Mouse (Mus musculus): ENCODE results near the gene Csf2ra.

DNA sequence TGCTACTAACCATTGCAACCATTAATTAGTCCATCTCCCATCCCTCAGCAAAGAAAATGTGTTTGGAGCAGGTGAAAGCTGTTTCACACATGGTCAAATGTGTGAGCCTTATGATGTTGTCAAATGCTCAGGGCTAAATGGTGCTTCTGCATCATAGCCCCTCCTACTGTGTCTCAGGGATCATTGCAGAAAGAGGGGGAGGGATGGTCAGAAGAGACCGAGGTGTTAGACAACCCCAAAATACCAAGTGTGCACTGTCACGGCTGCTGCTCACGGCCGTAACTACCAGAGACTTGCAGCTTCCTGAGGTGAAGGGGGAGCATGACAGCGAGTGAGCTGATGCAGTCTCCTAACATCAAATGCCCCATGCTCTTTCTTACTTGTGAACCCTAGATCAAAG lies 6.3 kb upstream of the Csf2ra start:
- TF ChIP-seq POLR2A (IDR thresholded peaks at IDR 0.05; ENCODE audit: borderline replicate concordance, control insufficient read depth, low read depth, low read length) (no peak), CTCF (IDR thresholded peaks at IDR 0.05; ENCODE audit: control insufficient read depth, insufficient read depth, low read length) (no peak)

All from bone marrow, adult 2 months (tissue).